Mouse (Mus musculus): ENCODE results near the gene Lmo7. TPM values are rescaled to one million over a fixed set of nuclear protein-coding genes. Genes with fewer than 3 reads are reported as not detected.

Lmo7 gene
- polyA plus RNA-seq, 1 experiment from 2014 or later: 2.8 TPM

DNA sequence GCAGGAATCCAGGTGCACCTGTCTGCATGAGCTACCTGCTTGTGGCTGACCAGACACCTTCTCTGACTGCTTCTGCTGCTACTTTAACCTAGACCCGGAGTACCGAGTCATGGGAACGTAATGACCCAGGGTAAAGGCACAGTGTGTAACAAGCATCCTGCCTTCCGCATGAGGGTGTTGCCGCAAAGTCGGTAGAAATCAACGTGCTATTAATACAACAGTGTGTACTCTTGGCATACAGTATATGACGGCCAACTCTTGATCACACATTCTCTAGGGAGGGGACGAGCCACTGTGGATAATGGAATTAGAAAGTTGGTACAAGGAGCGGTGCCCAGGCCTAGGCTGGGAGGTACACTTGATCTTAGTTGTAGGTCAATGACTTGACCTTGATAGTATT is 156.6 kb downstream of the Lmo7 start:
- Histone ChIP-seq H3K36me3 (replicated peaks; ENCODE audit: insufficient read depth, low read length) (0 out of 2 replicates have a peak, but pooled peaks cover 3% of the 10 kb centered on the region), H3K27ac (ENCODE audit: low read depth) (no peak overlapping the region), H3K9ac (replicated peaks) (no peak overlapping the region), H3K9me3 (ENCODE audit: low read length) (no peaks in the 10 kb centered on the region), H3K4me3 (ENCODE audit: low read depth, low read length) (no peak overlapping the region), H3K4me2 (ENCODE audit: low read depth, low read length) (no peak overlapping the region), H3K27me3 (ENCODE audit: insufficient read depth, low read length) (no peaks in the 10 kb centered on the region), H3K4me1 (ENCODE audit: insufficient read depth) (no peaks in the 10 kb centered on the region; the same call in 1 of the 2 replicates)
- TF ChIP-seq CTCF (IDR thresholded peaks at IDR 0.05; ENCODE audit: low read depth): no peak
- no peak for TF ChIP-seq EP300 (IDR thresholded peaks at IDR 0.05; ENCODE audit: low read depth)
- ATAC-seq (no peak), DNase-seq (no peak)
- 91% methylated on average over 10 of the region's 10 CpGs for WGBS (ENCODE audit: insufficient replicate concordance)

GRCm38 (mm10) chr14:101891903-101892448 is 162.2 kb downstream of the Lmo7 start:
- no peak overlapping the region for H3K4me3 ChIP-seq (ENCODE audit: low read depth, low read length)
- no peak overlapping the region for H3K27ac ChIP-seq (ENCODE audit: low read depth)
- no peaks in the 10 kb centered on the region for H3K4me1 ChIP-seq (ENCODE audit: insufficient read depth)
- TF ChIP-seq EP300 (IDR thresholded peaks at IDR 0.05; ENCODE audit: low read depth) (no peak), CTCF (IDR thresholded peaks at IDR 0.05; ENCODE audit: low read depth) (no peak)
- H3K27me3 ChIP-seq (ENCODE audit: insufficient read depth, low read length): no peaks in the 10 kb centered on the region
- no peak for ATAC-seq
- no peak overlapping the region for H3K9ac ChIP-seq (replicated peaks)
- H3K9me3 ChIP-seq (ENCODE audit: low read length): no peaks in the 10 kb centered on the region
- DNase-seq: no peak
- no peak overlapping the region for H3K4me2 ChIP-seq (ENCODE audit: low read depth, low read length)
- WGBS (ENCODE audit: insufficient replicate concordance): 67% methylated on average over 10 of the region's 10 CpGs
- no peaks in the 10 kb centered on the region for H3K36me3 ChIP-seq (replicated peaks; ENCODE audit: insufficient read depth, low read length)

DNA sequence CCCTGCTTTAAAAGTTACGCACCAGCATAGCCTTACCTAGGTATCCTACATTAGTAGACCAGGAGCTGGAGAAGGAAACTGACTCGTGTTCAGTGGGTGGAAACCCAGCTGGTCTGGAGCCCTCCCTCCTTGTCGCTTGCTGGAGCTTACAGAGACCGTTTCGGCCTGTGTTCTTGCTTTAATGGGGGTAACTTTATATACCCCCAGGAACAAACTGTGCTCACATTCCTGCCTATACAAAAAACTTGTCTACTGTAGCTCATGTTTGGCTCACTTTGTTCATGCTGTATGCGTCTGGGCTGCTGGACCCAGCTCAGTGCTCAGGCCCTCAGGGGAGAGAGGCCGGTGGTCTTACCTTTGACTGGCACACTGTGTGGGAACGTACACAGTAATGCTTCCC is 162.7 kb downstream of the Lmo7 start:
- 76% methylated on average over 8 of the region's 8 CpGs for WGBS (ENCODE audit: insufficient replicate concordance)
- Histone ChIP-seq H3K9me3 (ENCODE audit: low read length) (no peaks in the 10 kb centered on the region), H3K9ac (replicated peaks) (no peak overlapping the region), H3K4me2 (ENCODE audit: low read depth, low read length) (no peak overlapping the region), H3K36me3 (replicated peaks; ENCODE audit: insufficient read depth, low read length) (no peaks in the 10 kb centered on the region), H3K4me3 (ENCODE audit: low read depth, low read length) (no peak overlapping the region), H3K27me3 (ENCODE audit: insufficient read depth, low read length) (no peaks in the 10 kb centered on the region), H3K27ac (ENCODE audit: low read depth) (no peak overlapping the region), H3K4me1 (ENCODE audit: insufficient read depth) (no peaks in the 10 kb centered on the region)
- no peak for DNase-seq
- ATAC-seq: no peak
- TF ChIP-seq CTCF (IDR thresholded peaks at IDR 0.05; ENCODE audit: low read depth) (no peak), EP300 (IDR thresholded peaks at IDR 0.05; ENCODE audit: low read depth) (no peak)

GRCm38 (mm10) chr14:101893215-101893614 is 163.5 kb downstream of the Lmo7 start:
- no peak overlapping the region for H3K4me3 ChIP-seq (ENCODE audit: low read depth, low read length)
- H3K4me2 ChIP-seq (ENCODE audit: low read depth, low read length): no peak overlapping the region
- no peaks in the 10 kb centered on the region for H3K9me3 ChIP-seq (ENCODE audit: low read length)
- H3K27me3 ChIP-seq (ENCODE audit: insufficient read depth, low read length): no peaks in the 10 kb centered on the region
- H3K9ac ChIP-seq (replicated peaks): no peak overlapping the region
- DNase-seq: no peak
- no peak for ATAC-seq
- H3K4me1 ChIP-seq (ENCODE audit: insufficient read depth): no peaks in the 10 kb centered on the region
- no peaks in the 10 kb centered on the region for H3K36me3 ChIP-seq (replicated peaks; ENCODE audit: insufficient read depth, low read length)
- no peak overlapping the region for H3K27ac ChIP-seq (ENCODE audit: low read depth)
- TF ChIP-seq EP300 (IDR thresholded peaks at IDR 0.05; ENCODE audit: low read depth): no peak
- TF ChIP-seq CTCF (IDR thresholded peaks at IDR 0.05; ENCODE audit: low read depth): no peak
- WGBS (ENCODE audit: insufficient replicate concordance): 68% methylated on average over 6 of the region's 6 CpGs

DNA sequence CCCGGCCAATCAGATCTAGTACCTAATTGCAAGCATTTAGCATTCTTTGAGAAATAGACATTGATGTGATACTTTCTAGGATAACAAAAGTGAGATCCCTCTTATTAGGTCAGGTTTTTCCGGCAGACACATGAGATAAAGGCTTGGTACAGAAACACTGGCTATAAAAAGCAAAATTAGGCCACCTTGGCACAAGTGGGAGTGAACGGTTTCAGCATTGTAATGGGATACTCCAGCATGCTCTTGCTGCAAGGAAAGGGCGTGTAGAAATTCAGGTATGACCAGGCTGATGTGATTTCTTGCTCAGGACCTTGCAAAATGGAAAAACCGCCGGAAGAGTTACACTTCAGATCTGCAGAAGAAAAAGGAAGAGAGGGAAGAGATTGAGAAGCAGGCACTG is 168.5 kb downstream of the Lmo7 start:
- TF ChIP-seq CTCF (IDR thresholded peaks at IDR 0.05; ENCODE audit: low read depth) (no peak), EP300 (IDR thresholded peaks at IDR 0.05; ENCODE audit: low read depth) (no peak)
- no peaks in the 10 kb centered on the region for H3K4me1 ChIP-seq (ENCODE audit: insufficient read depth)
- 81% methylated on average over 6 of the region's 6 CpGs for WGBS (ENCODE audit: insufficient replicate concordance)
- DNase-seq: no peak
- no peak overlapping the region for H3K4me3 ChIP-seq (ENCODE audit: low read depth, low read length)
- H3K9ac ChIP-seq (replicated peaks): no peak overlapping the region
- ATAC-seq: no peak
- no peaks in the 10 kb centered on the region for H3K9me3 ChIP-seq (ENCODE audit: low read length)
- H3K27me3 ChIP-seq (ENCODE audit: insufficient read depth, low read length): no peaks in the 10 kb centered on the region
- 0 out of 2 replicates have a peak, but pooled peaks cover 6% of the 10 kb centered on the region for H3K36me3 ChIP-seq (replicated peaks; ENCODE audit: insufficient read depth, low read length)
- H3K27ac ChIP-seq (ENCODE audit: low read depth): no peak overlapping the region
- H3K4me2 ChIP-seq (ENCODE audit: low read depth, low read length): no peak overlapping the region

- WGBS (ENCODE audit: insufficient replicate concordance): 72% methylated on average over 7 of the region's 7 CpGs
- no peak overlapping the region for H3K4me2 ChIP-seq (ENCODE audit: low read depth, low read length)
- H3K9ac ChIP-seq (replicated peaks): no peak overlapping the region
- no peaks in the 10 kb centered on the region for H3K9me3 ChIP-seq (ENCODE audit: low read length)
- no peak for TF ChIP-seq EP300 (IDR thresholded peaks at IDR 0.05; ENCODE audit: low read depth)
- no peak for TF ChIP-seq CTCF (IDR thresholded peaks at IDR 0.05; ENCODE audit: low read depth)
- DNase-seq: no peak
- H3K27ac ChIP-seq (ENCODE audit: low read depth): no peak overlapping the region
- no peaks in the 10 kb centered on the region for H3K4me1 ChIP-seq (ENCODE audit: insufficient read depth)
- H3K4me3 ChIP-seq (ENCODE audit: low read depth, low read length): no peak overlapping the region
- H3K36me3 ChIP-seq (replicated peaks; ENCODE audit: insufficient read depth, low read length): 0 out of 2 replicates have a peak, but pooled peaks cover 6% of the 10 kb centered on the region
- no peak for ATAC-seq
- no peaks in the 10 kb centered on the region for H3K27me3 ChIP-seq (ENCODE audit: insufficient read depth, low read length)
Observed at GRCm38 (mm10) chr14:101901496-101901895, 171.7 kb downstream of the Lmo7 start.
